Mouse (Mus musculus) cerebellum, adult 2 months (tissue): ENCODE measurements around the gene Rmi2.

ENCODE experiments used
- CTCF ChIP-seq: fragments of 200-500 bp; IDR thresholded peaks from 2 replicates; pipeline ENCODE4 v1.5.1; 2011; ENCODE audit warnings: low read depth, mild to moderate bottlenecking, control low read depth, low read length, moderate library complexity, borderline replicate concordance; ENCODE audit not compliant: insufficient read depth
- POLR2A ChIP-seq: fragments of 200-500 bp; IDR thresholded peaks from 2 replicates; pipeline ENCODE4 v1.6.1; 2011; ENCODE audit warnings: low read length, control low read depth, borderline replicate concordance; ENCODE audit not compliant: insufficient read depth

DNA sequence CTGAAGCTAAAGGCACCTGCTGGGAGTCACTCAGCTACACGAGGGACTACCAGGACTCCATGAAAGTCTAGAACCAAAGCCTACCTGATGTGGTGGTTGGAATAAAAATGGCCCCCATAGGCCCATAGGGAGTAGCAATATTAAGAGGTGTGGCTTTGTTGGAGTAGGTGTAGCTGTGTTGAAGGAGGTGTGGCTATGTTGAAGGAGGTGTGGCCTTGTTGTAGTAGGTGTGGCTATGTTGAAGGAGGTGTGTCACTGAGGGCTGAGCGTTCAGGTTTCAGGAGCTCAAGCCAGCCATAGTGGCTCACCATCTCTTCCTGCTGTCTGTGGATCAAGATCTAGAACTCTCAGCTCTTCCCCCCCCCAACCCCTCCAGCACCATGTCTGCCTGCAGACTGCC is 105.8 kb downstream of the Rmi2 start:
- TF ChIP-seq POLR2A (no peak), CTCF (no peak)
